Mouse (Mus musculus) cerebellum, postnatal 25 days (tissue): Measurements from ENCODE around the gene Ranbp3.
"Not testable (repeated sequence)": the region's sequence is repeated elsewhere in the genome, so short reads cannot be mapped to it uniquely, and the experiment has no call there.

Source experiments
- DNase-seq, 2 experiments: peaks; one replicate each; pipeline ENCODE4 v3.0.0; 2021; ENCODE audit warnings: mixed read lengths in 2 of 2

The Ranbp3 gene

DNA sequence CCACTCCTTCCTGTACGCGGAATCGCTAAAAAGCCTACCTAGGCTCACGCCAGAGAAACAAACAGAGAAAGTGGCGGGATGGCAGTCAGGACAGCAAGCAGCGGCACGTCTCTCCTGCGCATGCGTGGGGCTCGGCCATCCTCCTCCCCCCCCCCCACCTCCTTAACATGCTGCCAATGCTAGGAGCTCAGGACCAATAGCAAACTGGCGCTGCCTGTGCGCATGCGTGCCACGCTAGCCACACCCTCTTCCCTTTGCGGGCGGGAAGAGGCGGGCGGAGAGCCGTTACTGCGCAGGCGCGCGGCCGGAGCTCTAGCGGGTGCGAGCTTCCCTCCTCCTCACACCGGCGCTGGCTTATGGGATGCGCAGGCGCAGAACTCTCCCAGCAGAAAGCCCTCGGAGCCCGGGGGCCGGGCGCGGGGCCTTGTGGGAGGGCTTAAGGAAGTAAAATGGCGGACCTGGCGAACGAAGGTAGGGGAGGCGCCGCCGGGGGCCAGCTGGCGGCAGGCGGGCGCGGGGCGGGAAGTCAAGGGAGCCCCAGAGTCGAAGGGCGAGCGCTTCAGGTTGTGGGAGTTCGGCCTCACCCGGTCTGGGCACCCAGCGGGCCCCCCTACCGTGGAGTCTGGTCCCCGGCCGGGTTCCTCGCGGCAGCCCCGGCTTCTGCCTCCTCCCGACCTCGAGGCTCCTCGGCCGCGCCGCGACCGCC is at the start of gene Ranbp3:
TSS of gene Ranbp3 (plus strand) at position 354 of the 706 bp plus-strand sequence.
- peak; percentile 99 to 100 for DNase-seq

- no peak for DNase-seq
Measured at GRCm38 (mm10) chr17:56625495-56625894, 47.6 kb upstream of the Ranbp3 start.

DNA sequence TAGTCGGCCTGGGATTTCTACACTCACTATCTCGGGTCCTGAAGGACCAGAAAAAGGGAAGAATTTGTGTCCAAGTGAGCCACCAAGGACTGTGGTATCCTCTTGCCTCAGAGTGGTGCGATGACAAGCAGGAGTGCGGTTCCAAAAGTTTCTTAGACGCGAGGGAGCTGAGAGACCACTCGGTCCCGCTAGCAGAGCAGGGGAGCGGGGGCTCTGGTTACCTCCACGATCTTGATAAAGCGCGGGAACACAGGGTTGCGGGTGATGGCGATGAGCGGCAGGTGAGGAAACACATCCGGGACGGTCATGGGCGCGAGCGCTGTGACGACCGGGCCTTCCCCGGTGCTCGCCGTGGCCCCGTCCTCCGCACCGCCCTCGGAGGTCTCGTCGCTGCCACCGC is 46.8 kb upstream of the Ranbp3 start:
- DNase-seq = no peak

DNA sequence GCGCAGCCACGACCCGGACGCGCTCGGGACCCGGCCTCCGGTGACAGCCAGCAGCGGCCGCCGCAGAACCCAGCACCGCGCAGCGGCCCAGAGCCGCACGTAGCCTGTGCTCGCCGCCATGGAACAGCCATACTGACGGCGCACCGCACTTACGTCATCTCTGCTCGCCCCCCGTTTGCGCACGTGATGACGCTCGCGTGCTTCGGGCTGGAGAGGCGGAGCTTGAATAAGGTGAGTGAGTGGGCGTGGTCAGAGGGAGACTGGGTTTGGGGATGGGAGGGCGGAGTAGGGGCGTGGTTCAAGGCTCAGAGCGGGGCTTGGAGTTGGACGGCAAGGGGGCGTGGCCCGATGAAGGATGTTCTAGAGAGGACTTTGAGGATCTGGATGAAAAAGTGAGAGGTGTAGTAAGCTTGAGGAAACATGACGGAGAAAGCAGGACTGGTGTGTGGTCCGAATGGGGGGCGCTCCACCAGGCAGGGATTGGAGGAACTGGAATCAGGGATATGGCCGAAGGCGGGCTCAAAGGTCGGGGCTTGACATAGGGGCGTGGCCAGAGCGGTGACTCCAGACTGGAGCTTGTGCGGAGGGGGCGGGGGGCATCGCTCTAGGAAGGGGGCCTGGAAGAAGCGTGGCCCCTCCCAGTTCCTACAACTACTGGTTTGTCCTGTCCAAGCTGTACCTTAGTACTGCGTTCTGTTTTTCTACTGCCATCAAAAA is 46.2 kb upstream of the Ranbp3 start, which contains the start of gene Lonp1:
TSS of gene Lonp1 (minus strand) at position 134 of the 717 bp plus-strand sequence.
- DNase-seq = peak; percentile 97 to 99

GRCm38 (mm10) chr17:56627530-56628277 is 45.4 kb upstream of the Ranbp3 start, which contains the start of gene Catsperd:
Gene Catsperd (plus strand): TSS chr17:56628143.
- peak; percentile 41 to 62 for DNase-seq

DNA sequence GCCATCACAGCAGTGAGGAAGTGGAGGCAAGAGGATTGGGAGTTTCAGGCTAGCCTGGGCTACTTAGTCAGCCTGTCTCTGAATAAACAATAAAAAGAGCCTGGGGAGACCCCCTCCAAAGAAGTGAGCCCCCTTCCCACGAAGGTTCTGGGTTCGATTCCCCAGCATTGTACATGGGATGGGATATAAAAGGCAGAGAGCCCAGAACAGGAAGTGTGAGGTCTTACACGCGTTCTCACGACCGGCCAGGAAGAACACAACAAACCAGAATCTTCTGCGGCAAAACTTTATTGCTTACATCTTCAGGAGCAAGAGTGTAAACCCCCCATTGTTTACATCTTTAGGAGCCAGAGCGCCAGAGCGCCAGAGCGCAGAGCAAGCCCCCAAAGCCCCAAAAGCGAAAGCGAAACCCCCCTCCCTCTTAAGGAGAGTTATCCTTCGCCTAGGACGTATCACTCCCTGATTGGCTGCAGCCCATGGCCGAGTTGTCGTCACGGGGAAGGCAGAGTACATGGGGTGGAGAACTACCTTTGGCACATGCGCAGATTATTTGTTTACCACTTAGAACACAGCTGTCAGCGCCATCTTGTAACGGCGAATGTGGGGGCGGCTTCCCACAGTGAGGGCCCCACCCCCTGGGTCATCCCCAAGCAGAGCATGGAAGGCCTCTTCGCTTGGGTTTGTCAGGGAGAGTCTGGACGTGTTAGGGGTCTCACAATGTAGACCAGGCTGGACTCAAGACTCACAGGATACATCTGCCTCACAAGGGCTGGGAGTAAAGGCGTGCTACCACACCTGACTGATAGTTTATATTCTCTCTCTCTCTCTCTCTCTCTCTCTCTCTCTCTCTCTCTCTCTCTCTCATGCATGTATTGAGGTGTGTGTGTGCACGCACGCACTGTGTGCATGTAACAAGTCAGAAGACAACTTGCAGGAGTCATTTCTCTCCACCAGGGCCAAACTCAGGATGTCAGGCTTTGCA is 43.0 kb upstream of the Ranbp3 start:
- DNase-seq = not testable (repeated sequence)

DNA sequence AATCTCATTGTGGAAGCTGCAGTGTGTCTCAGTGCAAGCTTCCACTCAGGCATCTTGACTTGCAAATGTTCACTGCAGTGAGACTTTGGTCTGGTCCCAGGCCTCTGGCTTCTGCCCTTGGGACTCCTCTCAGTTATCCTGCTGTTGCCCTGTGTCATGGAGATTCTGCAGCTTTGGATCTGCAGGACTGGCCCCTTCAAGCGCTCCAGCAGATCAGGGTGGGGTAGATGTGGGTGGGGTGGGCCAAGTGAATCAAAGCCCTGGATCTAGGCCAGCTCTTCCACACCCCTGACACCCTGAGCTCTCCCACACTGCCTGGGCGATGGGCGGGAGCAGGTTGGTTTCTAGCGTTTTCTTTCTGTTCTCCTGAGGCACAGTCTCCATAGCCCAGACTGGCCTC is 41.3 kb upstream of the Ranbp3 start:
- no peak for DNase-seq

- DNase-seq = no peak
Measured at GRCm38 (mm10) chr17:56634023-56634422, 39.1 kb upstream of the Ranbp3 start.

GRCm38 (mm10) chr17:56643237-56643636 is 29.9 kb upstream of the Ranbp3 start:
- no peak for DNase-seq

DNA sequence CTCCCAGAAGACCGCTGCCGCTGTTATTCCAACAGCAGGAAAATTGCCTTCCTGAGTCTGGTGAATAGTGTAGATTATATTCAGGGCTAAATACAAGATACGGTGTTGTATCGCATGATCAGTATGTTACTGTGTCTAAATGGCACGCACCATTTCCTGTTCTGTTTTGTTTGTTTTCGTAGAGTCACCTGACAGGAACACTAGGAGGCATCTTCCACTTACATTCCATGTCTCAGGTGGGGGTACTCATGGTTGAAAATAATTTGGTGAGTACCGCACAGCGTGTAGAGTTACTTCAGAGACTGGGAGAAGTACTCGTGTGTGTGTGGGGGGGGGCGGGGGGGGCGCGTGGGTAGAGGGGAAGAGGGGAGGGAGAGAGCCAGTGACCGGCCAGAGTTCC is 25.5 kb upstream of the Ranbp3 start:
- no peak for DNase-seq

DNA sequence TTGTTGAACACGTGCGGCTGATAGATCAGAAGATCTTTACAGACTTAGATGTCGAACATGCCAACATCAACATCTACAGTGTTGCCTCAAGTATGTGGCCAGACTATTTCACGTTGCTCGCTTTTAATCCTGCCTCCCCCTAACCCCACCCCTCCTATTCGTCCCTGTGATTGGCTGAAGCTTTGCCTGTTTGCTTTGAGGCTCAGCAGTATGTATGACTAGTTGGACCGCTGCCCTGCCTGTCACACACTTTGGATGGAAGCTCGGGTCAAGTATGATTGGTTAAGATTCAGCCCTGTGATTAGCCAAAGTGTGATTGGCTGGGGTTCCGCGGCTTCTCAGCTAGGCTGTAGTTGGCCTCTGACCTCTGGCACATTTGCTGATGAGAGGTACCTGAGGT is 21.3 kb upstream of the Ranbp3 start:
- no peak for DNase-seq

DNA sequence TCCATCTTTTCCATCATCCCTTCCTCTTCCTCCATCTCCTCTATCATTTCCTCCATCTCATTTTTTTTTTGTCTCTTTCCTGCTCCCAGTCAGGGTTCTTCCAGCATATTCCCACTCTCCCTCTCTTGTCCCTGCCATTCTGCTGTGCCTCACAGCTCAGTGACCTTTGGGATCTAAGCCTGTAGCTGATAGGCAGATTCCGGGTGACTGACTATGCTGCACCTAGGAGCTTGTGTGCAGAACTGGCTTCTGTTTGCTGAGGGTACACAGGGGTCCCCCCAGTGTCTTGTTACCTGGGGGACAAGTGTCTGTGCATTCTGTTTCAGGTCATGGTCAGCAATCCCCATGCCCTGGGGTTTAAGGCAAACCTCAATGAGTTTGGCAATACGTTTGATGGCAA is 18.3 kb upstream of the Ranbp3 start:
- no peak for DNase-seq

DNA sequence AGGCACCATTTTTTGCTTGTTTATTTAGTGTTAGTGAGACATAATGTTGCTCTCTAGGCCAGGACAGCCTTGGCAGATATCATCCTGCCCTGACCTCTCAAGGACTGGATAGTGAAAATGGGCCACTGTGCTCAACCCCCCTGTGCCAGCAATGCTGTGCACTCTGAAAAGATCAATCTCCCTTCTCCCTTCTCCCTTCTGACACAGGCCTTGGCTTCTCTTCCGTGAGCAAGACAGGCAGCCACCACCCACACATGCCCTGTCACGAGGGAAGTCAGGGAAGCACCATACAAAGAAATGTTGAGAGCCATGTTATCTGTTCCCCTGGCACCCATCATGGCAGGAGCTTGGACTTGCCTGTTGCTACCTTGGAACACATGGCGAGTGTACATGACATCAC is 17.8 kb upstream of the Ranbp3 start:
- DNase-seq = no peak

DNA sequence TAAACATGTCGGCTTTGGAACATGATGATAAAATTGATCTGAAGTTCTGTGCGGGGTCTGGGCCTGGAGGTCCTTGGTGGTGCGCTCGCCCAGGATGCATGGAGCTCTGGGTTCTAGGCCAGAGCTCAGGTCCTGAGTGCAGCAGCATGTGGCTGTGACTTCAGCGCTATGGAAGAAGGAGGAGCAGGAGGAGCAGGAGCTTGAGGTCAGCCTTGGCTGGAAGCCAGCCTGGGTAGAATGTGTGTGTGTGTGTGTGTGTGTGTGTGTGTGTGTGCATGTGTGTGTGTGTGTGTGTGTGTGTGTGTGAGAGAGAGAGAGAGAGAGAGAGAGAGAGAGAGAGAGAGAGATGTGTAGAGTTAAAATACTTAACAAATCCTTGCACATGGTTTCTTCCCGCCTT is 16.9 kb upstream of the Ranbp3 start:
- no peak for DNase-seq

- DNase-seq = no peak
Measured at GRCm38 (mm10) chr17:56663659-56664058, 9.4 kb upstream of the Ranbp3 start.

DNA sequence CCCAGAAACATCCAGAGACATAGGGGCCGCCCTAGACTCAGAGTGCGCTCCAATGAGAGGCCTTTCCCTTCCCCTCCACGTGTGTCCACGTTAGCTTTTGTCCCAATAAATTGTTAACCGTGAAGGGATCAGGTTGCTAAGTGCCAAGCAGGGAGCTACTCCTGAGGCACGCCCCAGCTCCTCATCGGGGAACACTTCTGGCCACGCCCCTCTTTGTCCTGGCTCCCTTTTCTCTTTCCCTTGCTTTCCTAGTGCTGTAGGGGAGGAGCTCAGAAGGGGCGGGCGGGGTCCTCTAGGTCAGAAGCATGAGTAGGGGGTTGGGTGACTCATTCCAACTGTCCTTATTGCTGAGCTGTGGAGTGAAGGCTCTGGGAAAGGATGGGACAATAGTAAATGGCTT is 8.8 kb upstream of the Ranbp3 start:
- DNase-seq = no peak

- DNase-seq = no peak
Measured at GRCm38 (mm10) chr17:56666384-56666783, 6.7 kb upstream of the Ranbp3 start.

GRCm38 (mm10) chr17:56667591-56667990 is 5.5 kb upstream of the Ranbp3 start:
- no peak for DNase-seq

- DNase-seq = peak; percentile 89 to 94
Measured at GRCm38 (mm10) chr17:56668384-56669144, 4.5 kb upstream of the Ranbp3 start.

- no peak for DNase-seq
Measured at GRCm38 (mm10) chr17:56669766-56670165, 3.3 kb upstream of the Ranbp3 start.

- DNase-seq = no peak
Measured at GRCm38 (mm10) chr17:56673647-56674416, 738 bp downstream of the Ranbp3 start.
